Mouse (Mus musculus) liver, embryonic 11.5 days (tissue): Measurements from ENCODE around the gene Tdrd6. TPM values are rescaled to one million over a fixed set of nuclear protein-coding genes. Genes with fewer than 3 reads are reported as not detected.

Experiments used
- ATAC-seq: fragments of 200-750 bp; cut with Nextera tagmentation; replicated peaks from 2 replicates; pipeline ENCODE4 v1.8.0; 2017; ENCODE audit warnings: moderate number of reproducible peaks, mild to moderate bottlenecking, moderate TSS enrichment, moderate library complexity; ENCODE audit not compliant: low FRiP score
- DNase-seq: peaks from one replicate; pipeline ENCODE4 v3.0.0-alpha.2; 2017; ENCODE audit warnings: low spot score
- H3K27ac ChIP-seq: fragments of 300-500 bp; sonication (generic); 2 replicates; pipeline ENCODE4 v1.5.1; 2014; ENCODE audit warnings: mild to moderate bottlenecking, low read depth, low read length, control low read depth
- H3K27me3 ChIP-seq: fragments of 300-500 bp; sonication (generic); replicated peaks from 2 replicates; pipeline ENCODE4 v1.6.1; 2014; ENCODE audit warnings: low read length, mixed read lengths; ENCODE audit not compliant: control insufficient read depth, insufficient read depth
- H3K36me3 ChIP-seq: fragments of 300-500 bp; sonication (generic); 2 replicates; pipeline ENCODE4 v1.6.1; 2014; ENCODE audit warnings: mild to moderate bottlenecking, low read length, moderate library complexity, mixed read lengths; ENCODE audit not compliant: control insufficient read depth, insufficient read depth
- H3K4me1 ChIP-seq: fragments of 300-500 bp; sonication (generic); replicated peaks from 2 replicates; pipeline ENCODE4 v1.6.1; 2014; ENCODE audit warnings: low read length, mixed read lengths; ENCODE audit not compliant: control insufficient read depth, insufficient read depth
- H3K4me2 ChIP-seq: fragments of 300-500 bp; sonication (generic); 2 replicates; pipeline ENCODE4 v1.6.1; 2014; ENCODE audit warnings: mild to moderate bottlenecking, control low read depth, moderate library complexity
- H3K4me3 ChIP-seq: fragments of 300-500 bp; sonication (generic); 2 replicates; pipeline ENCODE4 v1.5.1; 2014; ENCODE audit warnings: low read depth, low read length, control low read depth
- H3K9ac ChIP-seq: fragments of 300-500 bp; sonication (generic); 2 replicates; pipeline ENCODE4 v1.6.1; 2014; ENCODE audit warnings: low read depth, low read length, control low read depth
- H3K9me3 ChIP-seq: fragments of 300-500 bp; sonication (generic); 2 replicates; pipeline ENCODE4 v1.6.1; 2016; ENCODE audit warnings: low read length, inconsistent platforms, mixed read lengths; ENCODE audit not compliant: control insufficient read depth
- WGBS: fragments of 180-500 bp; shearing (Covaris S2); extraction: QIAGEN DNeasy Blood & Tissue Kit; methylation state at CpG from one replicate; pipeline ENCODE4 v1.1.7; 2014; 5-methylcytosine and 5-hydroxymethylcytosine counted together
- polyA plus RNA-seq: library from polyadenylated mRNA; unstranded; fragments of >200 nt; fragmentation: Nextera tagmentation; extraction: Ambion mirVana; gene quantifications from 2 replicates; pipeline ENCODE4 v1.2.1, GENCODE M21; 2014

The Tdrd6 gene
- polyA plus RNA-seq = 0.15 TPM in 1 of 2 replicates, not detected in the other

GRCm38 (mm10) chr17:43629496-43630426, at the start of gene Tdrd6:
Tdrd6 (minus strand) TSS chr17:43630299.
- H3K4me1 ChIP-seq = no peaks in the 10 kb centered on the region; the same call in 1 of the 2 replicates
- H3K27ac ChIP-seq = no peak within 1 kb of the TSS
- no peak within 1 kb of the TSS for H3K9ac ChIP-seq
- no peaks in the 10 kb centered on the region for H3K9me3 ChIP-seq
- WGBS = 4% methylated on average over 82 of the region's 83 CpGs
- H3K27me3 ChIP-seq = peaks cover 45% of the 10 kb centered on the region
- ATAC-seq (no peak; the same call in 1 of the 2 replicates), DNase-seq (peak; percentile 37)
- peak within 1 kb of the TSS; percentile 34 for H3K4me3 ChIP-seq
- no peaks in the 10 kb centered on the region for H3K36me3 ChIP-seq
- H3K4me2 ChIP-seq = peak within 1 kb of the TSS; percentile 68

- no peak overlapping the region for H3K4me2 ChIP-seq
- no peaks in the 10 kb centered on the region for H3K4me1 ChIP-seq
- ATAC-seq (no peak), DNase-seq (no peak)
- H3K9ac ChIP-seq = no peak overlapping the region
- no peaks in the 10 kb centered on the region for H3K27me3 ChIP-seq
- no peak overlapping the region for H3K27ac ChIP-seq
- WGBS = 75% methylated on average over 1 of the region's 1 CpGs
- no peak overlapping the region for H3K4me3 ChIP-seq
- H3K9me3 ChIP-seq = no peaks in the 10 kb centered on the region
- no peaks in the 10 kb centered on the region for H3K36me3 ChIP-seq
These were observed 47.2 kb upstream of the Tdrd6 start for GRCm38 (mm10) chr17:43677317-43677716.

- no peak overlapping the region for H3K4me2 ChIP-seq
- WGBS = 76% methylated on average over 1 of the region's 1 CpGs
- no peaks in the 10 kb centered on the region for H3K27me3 ChIP-seq
- no peak overlapping the region for H3K27ac ChIP-seq
- H3K9ac ChIP-seq = no peak overlapping the region
- no peak for DNase-seq
- no peaks in the 10 kb centered on the region for H3K9me3 ChIP-seq
- no peak overlapping the region for H3K4me3 ChIP-seq
- no peaks in the 10 kb centered on the region for H3K36me3 ChIP-seq
- no peaks in the 10 kb centered on the region for H3K4me1 ChIP-seq
- ATAC-seq = no peak
These were observed 46.1 kb upstream of the Tdrd6 start for GRCm38 (mm10) chr17:43676241-43676640.

- DNase-seq (no peak), ATAC-seq (no peak)
- H3K9ac ChIP-seq = no peak overlapping the region
- no peak overlapping the region for H3K4me2 ChIP-seq
- H3K27ac ChIP-seq = no peak overlapping the region
- no peaks in the 10 kb centered on the region for H3K27me3 ChIP-seq
- no peaks in the 10 kb centered on the region for H3K36me3 ChIP-seq
- WGBS = 59% methylated on average over 1 of the region's 1 CpGs
- H3K4me1 ChIP-seq = no peaks in the 10 kb centered on the region
- no peaks in the 10 kb centered on the region for H3K9me3 ChIP-seq
- H3K4me3 ChIP-seq = no peak overlapping the region
These were observed 45.1 kb upstream of the Tdrd6 start for GRCm38 (mm10) chr17:43675228-43675627.

- 56% methylated on average over 4 of the region's 4 CpGs for WGBS
These were observed 41.8 kb upstream of the Tdrd6 start for GRCm38 (mm10) chr17:43671907-43672306.

GRCm38 (mm10) chr17:43669145-43669695, 39.1 kb upstream of the Tdrd6 start:
- WGBS = 79% methylated on average over 6 of the region's 6 CpGs
- no peaks in the 10 kb centered on the region for H3K36me3 ChIP-seq
- no peak overlapping the region for H3K9ac ChIP-seq
- H3K4me2 ChIP-seq = no peak overlapping the region
- no peaks in the 10 kb centered on the region for H3K9me3 ChIP-seq
- H3K4me3 ChIP-seq = no peak overlapping the region
- ATAC-seq = no peak
- 0 out of 2 replicates have a peak, but pooled peaks cover 4% of the 10 kb centered on the region for H3K4me1 ChIP-seq
- no peaks in the 10 kb centered on the region; the same call in 1 of the 2 replicates for H3K27me3 ChIP-seq
- no peak for DNase-seq
- H3K27ac ChIP-seq = no peak overlapping the region

More at GRCm38 (mm10) chr17:43671907-43672306, 41.8 kb upstream of the Tdrd6 start:
- H3K4me2 ChIP-seq = no peak overlapping the region
- H3K36me3 ChIP-seq = no peaks in the 10 kb centered on the region
- no peak for DNase-seq
- no peaks in the 10 kb centered on the region for H3K9me3 ChIP-seq
- H3K27me3 ChIP-seq = no peaks in the 10 kb centered on the region; the same call in 1 of the 2 replicates
- no peak overlapping the region for H3K4me3 ChIP-seq
- no peak for ATAC-seq
- H3K9ac ChIP-seq = no peak overlapping the region
- H3K4me1 ChIP-seq = no peaks in the 10 kb centered on the region
- H3K27ac ChIP-seq = no peak overlapping the region

- ATAC-seq (no peak), DNase-seq (no peak)
- Histone ChIP-seq H3K9me3 (no peaks in the 10 kb centered on the region), H3K27me3 (no peaks in the 10 kb centered on the region; the same call in 1 of the 2 replicates), H3K4me2 (peak within 1 kb of the TSS; percentile 96), H3K27ac (no peak within 1 kb of the TSS), H3K4me1 (0 out of 2 replicates have a peak, but pooled peaks cover 4% of the 10 kb centered on the region), H3K4me3 (peak within 1 kb of the TSS; percentile 77), H3K9ac (peak within 1 kb of the TSS; percentile 73), H3K36me3 (no peaks in the 10 kb centered on the region)
- under 1% methylated on average over 17 of the region's 17 CpGs for WGBS
These were observed 37.3 kb upstream of the Tdrd6 start, which contains the start of gene Cyp39a1 for GRCm38 (mm10) chr17:43667290-43667843. Cyp39a1 (plus strand) TSS chr17:43667425.

GRCm38 (mm10) chr17:43666576-43667289, 36.6 kb upstream of the Tdrd6 start, which contains the start of gene Slc25a27:
Slc25a27 (minus strand) TSS chr17:43667214.
- peak within 1 kb of the TSS; percentile 77 for H3K4me3 ChIP-seq
- H3K36me3 ChIP-seq = no peaks in the 10 kb centered on the region
- H3K9ac ChIP-seq = peak within 1 kb of the TSS; percentile 73
- ATAC-seq (peak; percentile 94), DNase-seq (peak; percentile 84)
- no peaks in the 10 kb centered on the region for H3K9me3 ChIP-seq
- peak within 1 kb of the TSS; percentile 96 for H3K4me2 ChIP-seq
- 2% methylated on average over 41 of the region's 41 CpGs for WGBS
- no peak within 1 kb of the TSS for H3K27ac ChIP-seq
- 0 out of 2 replicates have a peak, but pooled peaks cover 4% of the 10 kb centered on the region for H3K4me1 ChIP-seq
- no peaks in the 10 kb centered on the region; the same call in 1 of the 2 replicates for H3K27me3 ChIP-seq
